Mouse (Mus musculus): ENCODE measurements around the gene Galm.
"Not testable (repeated sequence)": the region's sequence is repeated elsewhere in the genome, so short reads cannot be mapped to it uniquely, and the experiment has no call there.

DNA sequence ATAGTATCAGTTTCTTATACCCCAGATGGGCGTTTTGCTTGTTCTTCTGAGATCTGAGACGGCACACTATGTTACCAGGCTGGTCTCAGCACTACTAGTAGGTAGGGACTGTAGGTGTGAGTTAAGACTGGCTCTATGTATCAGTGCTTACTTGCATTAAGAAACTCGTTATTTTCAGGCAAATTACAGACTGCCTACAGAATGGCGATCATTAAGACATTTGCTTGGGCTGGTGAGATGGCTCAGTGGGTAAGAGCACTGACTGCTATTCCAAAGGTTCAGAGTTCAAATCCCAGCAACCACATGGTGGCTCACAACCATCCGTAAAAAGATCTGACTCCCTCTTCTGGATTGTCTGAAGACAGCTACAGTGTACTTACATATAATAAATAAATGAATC is 97.9 kb downstream of the Galm start:
- not testable (repeated sequence) for TF ChIP-seq CTCF (IDR thresholded peaks at IDR 0.05; ENCODE audit: borderline replicate concordance, control insufficient read depth, extremely low read depth, insufficient read depth, low read length, poor library complexity); POLR2A (IDR thresholded peaks at IDR 0.05; ENCODE audit: control insufficient read depth, extremely low read depth, insufficient read depth, low read length, poor library complexity)
